Mouse (Mus musculus): Measurements from ENCODE around the gene A630073D07Rik. TPM values are rescaled to one million over a fixed set of nuclear protein-coding genes. Genes with fewer than 3 reads are reported as not detected.
"Not testable (repeated sequence)": the region's sequence is repeated elsewhere in the genome, so short reads cannot be mapped to it uniquely, and the experiment has no call there.

A630073D07Rik gene
- not detected in 2 replicates for polyA plus RNA-seq (2015; fragmentation: Nextera tagmentation; extraction: Ambion mirVana)

DNA sequence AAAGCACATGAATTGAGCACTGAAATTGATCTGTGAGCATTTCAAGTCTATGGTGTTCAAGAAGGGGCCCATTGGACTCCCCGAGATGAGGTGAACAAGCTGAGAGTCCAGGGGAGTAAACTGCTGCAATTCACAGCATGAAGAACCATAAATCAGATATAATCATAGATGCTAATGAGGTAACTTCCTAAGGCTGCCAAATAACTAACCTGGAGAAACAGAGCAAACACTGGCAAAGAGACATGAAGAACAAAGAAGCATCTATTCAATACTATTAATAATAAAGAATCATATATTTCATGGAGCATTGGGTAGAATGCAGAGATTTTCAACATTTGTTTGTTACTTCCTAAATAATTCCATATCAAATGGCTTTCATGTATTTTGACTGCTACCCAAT is at the start of gene A630073D07Rik:
Gene A630073D07Rik (minus strand): TSS at position 101 of the 400 bp plus-strand sequence.
- Histone ChIP-seq H3K36me3 (ENCODE audit: control insufficient read depth, insufficient read depth) (no peaks in the 10 kb centered on the region), H3K9ac (replicated peaks; ENCODE audit: low read depth, low read length) (no peak within 1 kb of the TSS), H3K4me2 (ENCODE audit: low read length) (no peak within 1 kb of the TSS), H3K4me1 (replicated peaks; ENCODE audit: control insufficient read depth, insufficient read depth, low read length) (no peaks in the 10 kb centered on the region), H3K27me3 (replicated peaks; ENCODE audit: control insufficient read depth, insufficient read depth, low read length) (no peaks in the 10 kb centered on the region), H3K9me3 (ENCODE audit: control insufficient read depth, low read length) (no peaks in the 10 kb centered on the region), H3K27ac (ENCODE audit: low read length) (no peak within 1 kb of the TSS), H3K4me3 (replicated peaks; ENCODE audit: low read length) (no peak within 1 kb of the TSS)
- WGBS, result 72% methylated on average over 1 of the region's 1 CpGs
- no peak for ATAC-seq

DNA sequence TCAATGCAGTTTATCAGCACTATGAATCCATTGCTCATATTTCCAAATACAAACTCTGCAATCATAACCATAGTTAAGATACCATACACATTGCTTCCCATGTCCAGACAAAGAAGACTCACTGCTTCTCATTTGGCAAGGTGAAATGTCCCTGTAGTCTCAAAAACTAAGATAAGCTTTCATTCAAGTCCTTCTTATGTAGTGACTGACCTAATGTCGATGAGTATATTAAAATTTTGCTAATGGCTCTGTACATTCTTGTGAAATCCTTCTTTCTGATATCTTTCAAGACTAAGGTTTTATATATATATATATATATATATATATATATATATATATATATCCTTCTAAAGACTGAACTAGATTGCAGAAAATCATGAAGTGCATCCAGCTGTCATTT is 49.6 kb upstream of the A630073D07Rik start, which contains the start of gene Tas2r121:
Gene Tas2r121 (minus strand): TSS at position 101 of the 400 bp plus-strand sequence.
- Histone ChIP-seq H3K4me3 (replicated peaks; ENCODE audit: low read length) (no peak within 1 kb of the TSS), H3K27ac (ENCODE audit: low read length) (no peak within 1 kb of the TSS), H3K27me3 (replicated peaks; ENCODE audit: control insufficient read depth, insufficient read depth, low read length) (no peaks in the 10 kb centered on the region), H3K9me3 (ENCODE audit: control insufficient read depth, low read length) (no peaks in the 10 kb centered on the region), H3K36me3 (ENCODE audit: control insufficient read depth, insufficient read depth) (no peaks in the 10 kb centered on the region), H3K4me2 (ENCODE audit: low read length) (no peak within 1 kb of the TSS), H3K4me1 (replicated peaks; ENCODE audit: control insufficient read depth, insufficient read depth, low read length) (no peaks in the 10 kb centered on the region), H3K9ac (replicated peaks; ENCODE audit: low read depth, low read length) (no peak within 1 kb of the TSS)
- WGBS, result 82% methylated on average over 1 of the region's 1 CpGs
- no peak for ATAC-seq

DNA sequence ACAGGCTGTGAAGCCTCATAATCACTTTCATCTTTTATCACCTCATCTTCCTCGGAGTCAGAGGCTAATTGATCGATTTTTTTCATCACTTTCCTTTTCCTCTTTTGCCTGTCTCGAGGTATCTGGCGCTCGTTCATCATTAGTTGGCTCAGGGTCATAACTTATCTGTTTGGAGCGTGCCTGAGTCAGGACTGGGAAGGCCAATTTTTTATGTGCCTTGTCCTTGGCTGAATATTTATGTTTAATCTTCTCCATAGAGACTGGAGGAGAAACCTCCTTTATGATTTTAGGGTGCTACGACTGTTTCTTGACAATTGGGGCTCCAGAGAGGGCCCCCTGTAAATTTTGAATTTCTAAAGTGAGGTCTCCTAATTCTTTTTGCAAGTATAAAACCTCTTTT is 40.3 kb upstream of the A630073D07Rik start:
- ATAC-seq; H3K36me3 ChIP-seq (ENCODE audit: control insufficient read depth, insufficient read depth); H3K27me3 ChIP-seq (replicated peaks; ENCODE audit: control insufficient read depth, insufficient read depth, low read length); H3K9ac ChIP-seq (replicated peaks; ENCODE audit: low read depth, low read length); H3K4me2 ChIP-seq (ENCODE audit: low read length); H3K4me3 ChIP-seq (replicated peaks; ENCODE audit: low read length); H3K4me1 ChIP-seq (replicated peaks; ENCODE audit: control insufficient read depth, insufficient read depth, low read length); H3K9me3 ChIP-seq (ENCODE audit: control insufficient read depth, low read length); H3K27ac ChIP-seq (ENCODE audit: low read length): not testable (repeated sequence)
- WGBS, result 81% methylated on average over 7 of the region's 7 CpGs

DNA sequence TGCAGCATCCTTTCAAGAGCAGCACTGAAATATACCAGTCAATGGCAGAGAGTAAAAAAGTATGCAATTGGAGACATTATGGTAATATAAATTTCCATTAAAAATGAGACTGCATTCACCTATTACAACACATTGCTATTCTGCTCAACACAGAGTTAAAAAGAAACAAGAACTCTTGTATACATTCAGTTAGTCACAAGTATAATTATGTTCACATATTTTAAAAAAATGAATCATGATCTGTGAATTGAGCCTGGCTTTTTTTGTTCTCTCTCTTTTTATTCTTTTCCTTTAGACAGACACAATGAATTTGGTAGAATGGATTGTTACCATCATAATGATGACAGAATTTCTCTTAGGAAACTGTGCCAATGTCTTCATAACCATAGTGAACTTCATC is 5.3 kb upstream of the A630073D07Rik start, which contains the start of gene Tas2r120:
Gene Tas2r120 (plus strand): TSS at position 301 of the 400 bp plus-strand sequence.
- H3K9me3 ChIP-seq (ENCODE audit: control insufficient read depth, low read length), result no peaks in the 10 kb centered on the region
- H3K27me3 ChIP-seq (replicated peaks; ENCODE audit: control insufficient read depth, insufficient read depth, low read length), result no peaks in the 10 kb centered on the region
- no peak for ATAC-seq
- no peaks in the 10 kb centered on the region for H3K36me3 ChIP-seq (ENCODE audit: control insufficient read depth, insufficient read depth)
- H3K4me3 ChIP-seq (replicated peaks; ENCODE audit: low read length), result no peak within 1 kb of the TSS
- H3K9ac ChIP-seq (replicated peaks; ENCODE audit: low read depth, low read length), result no peak within 1 kb of the TSS
- H3K4me2 ChIP-seq (ENCODE audit: low read length), result no peak within 1 kb of the TSS
- no peak within 1 kb of the TSS for H3K27ac ChIP-seq (ENCODE audit: low read length)
- no peaks in the 10 kb centered on the region for H3K4me1 ChIP-seq (replicated peaks; ENCODE audit: control insufficient read depth, insufficient read depth, low read length)

DNA sequence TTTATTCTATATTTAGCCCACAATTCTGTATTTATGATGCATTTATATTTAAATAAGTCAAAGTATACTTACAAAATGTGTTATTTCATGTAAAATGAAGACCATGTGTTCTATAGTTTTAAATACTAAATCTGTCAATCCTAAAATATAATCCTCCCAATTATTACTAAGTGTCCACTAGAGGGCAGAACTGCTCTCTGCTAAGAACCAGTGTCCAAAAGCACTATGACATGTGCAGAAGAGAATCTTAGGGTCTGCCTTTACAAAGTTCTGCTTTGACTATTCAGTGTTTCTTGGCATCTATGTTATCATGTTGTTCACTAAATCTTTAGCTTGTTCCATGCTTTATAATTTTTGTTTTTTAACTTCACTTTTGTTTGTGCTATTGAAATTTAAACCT is 1.9 kb downstream of the A630073D07Rik start:
- Histone ChIP-seq H3K36me3 (ENCODE audit: control insufficient read depth, insufficient read depth) (no peaks in the 10 kb centered on the region), H3K9ac (replicated peaks; ENCODE audit: low read depth, low read length) (no peak overlapping the region), H3K4me2 (ENCODE audit: low read length) (no peak overlapping the region), H3K9me3 (ENCODE audit: control insufficient read depth, low read length) (0 out of 2 replicates have a peak, but pooled peaks cover 2% of the 10 kb centered on the region), H3K27me3 (replicated peaks; ENCODE audit: control insufficient read depth, insufficient read depth, low read length) (no peaks in the 10 kb centered on the region), H3K4me1 (replicated peaks; ENCODE audit: control insufficient read depth, insufficient read depth, low read length) (no peaks in the 10 kb centered on the region), H3K27ac (ENCODE audit: low read length) (no peak overlapping the region), H3K4me3 (replicated peaks; ENCODE audit: low read length) (no peak overlapping the region)
- ATAC-seq, result no peak

DNA sequence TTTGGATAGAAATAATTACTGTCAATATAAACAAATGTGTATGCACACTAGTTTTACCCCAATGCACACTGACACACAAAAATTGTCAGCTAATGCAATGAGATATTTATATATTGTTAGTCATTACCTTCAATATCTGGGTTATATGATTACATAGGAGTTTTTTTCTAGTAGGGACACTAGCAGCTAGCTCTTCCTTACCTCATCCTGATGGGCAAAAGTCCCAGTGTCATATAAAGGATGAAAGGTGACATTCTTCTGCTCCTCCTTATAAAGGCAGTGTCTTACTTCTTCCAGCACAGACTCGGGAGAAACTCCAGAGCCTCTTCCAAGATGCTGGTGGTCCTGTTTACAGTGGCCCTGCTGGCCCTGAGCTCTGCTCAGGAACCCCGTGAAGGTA is 55.7 kb downstream of the A630073D07Rik start, which contains the start of gene Prp2:
Gene Prp2 (plus strand): TSS at position 301 of the 400 bp plus-strand sequence.
- not testable (repeated sequence) for H3K4me1 ChIP-seq (replicated peaks; ENCODE audit: control insufficient read depth, insufficient read depth, low read length); H3K4me3 ChIP-seq (replicated peaks; ENCODE audit: low read length); H3K4me2 ChIP-seq (ENCODE audit: low read length); ATAC-seq; H3K9me3 ChIP-seq (ENCODE audit: control insufficient read depth, low read length); H3K36me3 ChIP-seq (ENCODE audit: control insufficient read depth, insufficient read depth); H3K27me3 ChIP-seq (replicated peaks; ENCODE audit: control insufficient read depth, insufficient read depth, low read length); H3K27ac ChIP-seq (ENCODE audit: low read length); H3K9ac ChIP-seq (replicated peaks; ENCODE audit: low read depth, low read length)
- 68% methylated on average over 2 of the region's 2 CpGs for WGBS

Other genes starting within 250 kb of the A630073D07Rik start
- not detected in 2 replicates for gene Prh1, start 81.7 kb downstream of the A630073D07Rik start, polyA plus RNA-seq (2015; fragmentation: Nextera tagmentation; extraction: Ambion mirVana)
- gene Prp2, start 55.6 kb downstream of the A630073D07Rik start, polyA plus RNA-seq (2015; fragmentation: Nextera tagmentation; extraction: Ambion mirVana), result not detected in 2 replicates
- not detected in 2 replicates for gene Tas2r120, start 5.4 kb upstream of the A630073D07Rik start, polyA plus RNA-seq (2015; fragmentation: Nextera tagmentation; extraction: Ambion mirVana)
- gene Tas2r121, start 49.5 kb upstream of the A630073D07Rik start, polyA plus RNA-seq (2015; fragmentation: Nextera tagmentation; extraction: Ambion mirVana), result not detected in 2 replicates
- gene Tas2r122, start 60.4 kb upstream of the A630073D07Rik start, polyA plus RNA-seq (2015; fragmentation: Nextera tagmentation; extraction: Ambion mirVana), result not detected in 2 replicates
- gene Tas2r115, start 86.5 kb upstream of the A630073D07Rik start, polyA plus RNA-seq (2015; fragmentation: Nextera tagmentation; extraction: Ambion mirVana), result not detected in 2 replicates
- not detected in 2 replicates for gene Tas2r124, start 103.2 kb upstream of the A630073D07Rik start, polyA plus RNA-seq (2015; fragmentation: Nextera tagmentation; extraction: Ambion mirVana)
- gene Tas2r102, start 110.6 kb upstream of the A630073D07Rik start, polyA plus RNA-seq (2015; fragmentation: Nextera tagmentation; extraction: Ambion mirVana), result not detected in 2 replicates
- gene Tas2r136, start 126.6 kb upstream of the A630073D07Rik start, polyA plus RNA-seq (2015; fragmentation: Nextera tagmentation; extraction: Ambion mirVana), result not detected in 2 replicates
- not detected in 2 replicates for gene Tas2r117, start 151.3 kb upstream of the A630073D07Rik start, polyA plus RNA-seq (2015; fragmentation: Nextera tagmentation; extraction: Ambion mirVana)
- gene Tas2r123, start 195.6 kb upstream of the A630073D07Rik start, polyA plus RNA-seq (2015; fragmentation: Nextera tagmentation; extraction: Ambion mirVana), result not detected in 2 replicates
- not detected in 2 replicates for gene Tas2r116, start 203.9 kb upstream of the A630073D07Rik start, polyA plus RNA-seq (2015; fragmentation: Nextera tagmentation; extraction: Ambion mirVana)
- not detected in 2 replicates for gene Tas2r110, start 216.5 kb upstream of the A630073D07Rik start, polyA plus RNA-seq (2015; fragmentation: Nextera tagmentation; extraction: Ambion mirVana)
- gene Tas2r113, start 241.5 kb upstream of the A630073D07Rik start, polyA plus RNA-seq (2015; fragmentation: Nextera tagmentation; extraction: Ambion mirVana), result not detected in 2 replicates